Mouse (Mus musculus): ENCODE data around the gene Herc3. TPM values are rescaled to one million over a fixed set of nuclear protein-coding genes. Genes with fewer than 3 reads are reported as not detected.

The Herc3 gene
- polyA plus RNA-seq, 1 experiment from 2014 or later, result 13.8 TPM

DNA sequence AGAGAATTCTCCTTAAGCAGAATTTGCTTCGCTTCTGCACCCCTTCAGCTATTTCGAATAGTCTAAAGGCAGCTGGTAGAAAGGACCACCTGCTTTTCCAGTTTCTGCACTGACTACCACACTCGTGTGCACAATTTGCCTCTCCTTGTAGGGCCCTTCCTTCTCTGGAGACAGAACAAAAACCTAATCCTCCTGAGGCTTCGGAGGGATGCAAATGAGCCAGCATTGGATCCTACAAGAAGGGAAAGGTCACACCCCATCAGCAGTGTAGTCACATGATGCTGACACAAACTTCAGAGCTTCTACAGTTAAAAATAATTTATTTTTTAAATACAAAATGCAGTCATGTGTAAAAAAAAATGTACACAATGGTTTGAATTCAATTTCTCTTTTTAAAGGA is 99.9 kb downstream of the Herc3 start:
- no peak overlapping the region for H3K9ac ChIP-seq
- whole genome bisulfite sequencing, result 85% methylated on average over 4 of the region's 4 CpGs

DNA sequence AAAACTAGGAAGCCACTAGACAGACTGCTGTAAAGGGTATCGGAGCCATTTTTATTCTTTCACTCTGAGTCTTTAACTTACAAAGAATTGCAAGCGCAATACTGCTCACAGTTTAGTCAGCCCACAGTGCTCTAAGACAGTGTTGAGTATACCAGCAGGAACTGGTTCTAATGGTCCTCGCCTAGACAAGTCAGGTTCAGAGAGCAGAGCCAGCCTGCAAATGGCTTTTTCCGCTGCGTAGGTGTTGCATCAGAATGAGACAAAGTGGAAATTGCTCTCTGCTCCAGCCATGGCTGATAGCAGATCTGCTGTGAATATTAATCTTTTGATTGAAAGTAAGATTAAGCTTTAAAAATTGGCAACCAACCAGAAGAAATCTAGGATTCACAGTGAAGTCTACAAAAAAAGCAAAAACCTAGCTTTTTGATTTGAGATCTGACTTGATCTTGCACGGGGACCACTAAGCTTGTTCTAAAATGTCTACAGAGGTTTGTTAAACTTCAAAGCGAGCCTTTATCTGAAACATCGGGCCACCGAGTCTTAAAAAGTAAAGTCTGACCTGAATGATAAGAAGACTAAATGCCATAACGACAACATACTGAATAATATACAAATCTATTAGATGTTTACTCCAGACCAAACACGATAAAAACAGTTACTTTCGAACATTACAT is 101.4 kb downstream of the Herc3 start:
- Histone ChIP-seq H3K9ac (no peak overlapping the region), H3K4me3 (replicated peaks) (no peak overlapping the region), H3K36me3 (no peaks in the 10 kb centered on the region), H3K9me3 (no peaks in the 10 kb centered on the region), H3K27me3 (replicated peaks) (no peaks in the 10 kb centered on the region), H3K4me2 (replicated peaks) (no peak overlapping the region), H3K27ac (no peak overlapping the region), H3K4me1 (replicated peaks) (no peaks in the 10 kb centered on the region)
- WGBS, result 86% methylated on average over 12 of the region's 12 CpGs
- ATAC-seq, result no peak; the same call in 1 of the 2 replicates

More for the DNA sequence above, 99.9 kb downstream of the Herc3 start:
- H3K4me1 ChIP-seq (replicated peaks), result no peaks in the 10 kb centered on the region
- H3K4me3 ChIP-seq (replicated peaks), result no peak overlapping the region
- no peaks in the 10 kb centered on the region for H3K27me3 ChIP-seq (replicated peaks)
- H3K36me3 ChIP-seq, result no peaks in the 10 kb centered on the region
- no peak overlapping the region for H3K4me2 ChIP-seq (replicated peaks)
- no peak overlapping the region for H3K27ac ChIP-seq
- no peaks in the 10 kb centered on the region for H3K9me3 ChIP-seq
- ATAC-seq, result no peak

DNA sequence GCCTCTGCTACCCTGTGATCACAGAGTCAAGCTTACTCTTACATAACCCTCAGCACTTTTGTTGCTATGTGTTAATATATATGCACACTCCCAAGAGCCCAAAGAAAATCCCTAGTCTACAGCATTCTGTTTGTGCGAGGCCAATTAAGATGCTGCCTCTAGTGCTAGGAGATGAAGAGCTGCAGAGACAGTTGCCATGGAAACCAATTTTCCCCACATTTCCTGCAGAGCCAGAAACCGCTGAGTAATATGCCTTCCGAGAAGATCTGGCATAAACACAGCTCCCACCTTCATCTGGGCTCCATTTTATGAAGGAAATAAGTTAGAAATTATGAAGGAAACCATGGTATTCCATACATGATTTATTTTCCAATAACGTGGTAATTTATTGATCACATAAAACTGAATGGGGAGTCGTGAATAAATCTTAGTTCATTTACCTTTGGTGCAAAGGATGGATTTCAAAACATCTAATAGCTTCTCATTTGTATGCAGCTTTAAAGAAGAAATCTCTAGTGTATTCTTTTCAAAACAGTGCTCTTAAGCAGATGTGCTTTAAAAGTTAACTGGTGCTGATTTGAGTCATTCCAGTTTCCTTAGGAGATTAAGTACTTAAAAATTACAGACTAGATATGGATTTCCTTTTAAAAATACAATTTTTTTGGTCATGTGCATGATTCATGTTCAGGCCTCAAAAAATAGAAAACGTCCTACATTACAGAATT is 102.1 kb downstream of the Herc3 start:
- Histone ChIP-seq H3K36me3 (no peaks in the 10 kb centered on the region), H3K4me1 (replicated peaks) (no peaks in the 10 kb centered on the region), H3K27me3 (replicated peaks) (no peaks in the 10 kb centered on the region), H3K27ac (no peak overlapping the region), H3K9ac (no peak overlapping the region), H3K9me3 (no peaks in the 10 kb centered on the region), H3K4me2 (replicated peaks) (no peak overlapping the region), H3K4me3 (replicated peaks) (no peak overlapping the region)
- 53% methylated on average over 6 of the region's 6 CpGs for WGBS
- ATAC-seq, result 0 out of 2 replicates have a peak, but pooled peaks have one; percentile 34

DNA sequence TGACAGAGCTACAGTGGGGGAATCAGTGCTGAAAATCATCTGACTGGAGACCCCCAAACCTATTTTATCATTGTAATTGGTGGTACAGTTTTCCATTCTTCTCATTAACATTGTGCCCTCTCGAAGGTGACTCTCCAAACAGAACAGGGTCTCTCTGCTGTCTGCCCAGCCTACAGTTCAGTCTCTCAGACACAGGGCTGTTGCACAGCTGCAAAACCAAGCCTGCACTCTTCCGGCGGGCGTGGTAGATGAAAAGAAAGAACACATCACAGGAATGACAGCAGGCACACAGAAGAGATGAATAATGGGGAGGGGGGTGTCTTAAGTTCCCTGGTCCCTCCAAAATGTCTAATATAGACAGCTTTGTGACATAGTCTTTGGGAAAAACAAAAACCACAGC is 102.9 kb downstream of the Herc3 start:
- H3K36me3 ChIP-seq, result no peaks in the 10 kb centered on the region
- no peak overlapping the region for H3K4me2 ChIP-seq (replicated peaks)
- no peaks in the 10 kb centered on the region for H3K4me1 ChIP-seq (replicated peaks)
- no peaks in the 10 kb centered on the region for H3K27me3 ChIP-seq (replicated peaks)
- H3K9me3 ChIP-seq, result no peaks in the 10 kb centered on the region
- H3K9ac ChIP-seq, result no peak overlapping the region
- no peak for ATAC-seq
- 85% methylated on average over 4 of the region's 4 CpGs for WGBS
- no peak overlapping the region for H3K27ac ChIP-seq
- no peak overlapping the region for H3K4me3 ChIP-seq (replicated peaks)

DNA sequence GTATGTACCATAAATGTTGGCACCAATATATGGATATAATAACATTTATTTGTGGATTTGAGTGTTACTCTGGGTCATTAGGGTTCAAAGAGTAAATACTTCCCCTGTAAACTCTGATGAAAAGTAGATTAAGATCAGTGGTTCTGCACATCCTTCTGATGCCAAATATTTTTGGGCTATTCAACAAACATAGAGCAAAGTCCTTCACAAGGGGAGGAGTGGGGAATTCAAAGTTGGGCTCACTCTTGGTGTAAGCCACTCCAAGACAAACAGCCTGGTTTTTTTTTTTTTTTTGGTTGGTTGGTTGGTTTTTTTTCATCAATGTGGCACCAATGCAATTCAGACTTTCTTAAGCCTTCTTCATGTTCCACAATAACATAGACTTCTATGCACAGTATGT is 106.5 kb downstream of the Herc3 start:
- no peak for ATAC-seq
- no peak overlapping the region for H3K9ac ChIP-seq
- H3K9me3 ChIP-seq, result no peaks in the 10 kb centered on the region
- H3K36me3 ChIP-seq, result no peaks in the 10 kb centered on the region
- H3K4me1 ChIP-seq (replicated peaks), result no peaks in the 10 kb centered on the region
- no peak overlapping the region for H3K4me2 ChIP-seq (replicated peaks)
- H3K27ac ChIP-seq, result no peak overlapping the region
- no peaks in the 10 kb centered on the region for H3K27me3 ChIP-seq (replicated peaks)
- H3K4me3 ChIP-seq (replicated peaks), result no peak overlapping the region

DNA sequence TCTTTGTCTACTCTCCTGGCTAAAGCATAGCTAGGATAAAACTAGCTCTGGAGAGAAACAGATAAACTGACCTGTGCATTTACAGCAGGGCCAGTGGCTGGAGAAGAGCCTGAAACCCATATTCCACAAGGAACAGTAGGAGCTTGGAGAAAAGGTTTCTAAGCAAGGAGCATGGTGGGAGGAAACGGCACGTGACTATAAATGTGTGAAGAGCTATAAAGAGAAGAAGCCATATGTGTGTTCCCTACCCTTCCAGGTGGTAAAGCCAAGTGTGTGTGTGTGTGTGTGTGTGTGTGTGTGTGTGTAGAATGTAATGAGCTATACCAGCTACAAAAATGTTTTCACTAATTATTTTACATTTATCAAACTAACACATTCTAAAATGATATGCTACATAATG is 111.0 kb downstream of the Herc3 start:
- H3K27ac ChIP-seq, result no peak overlapping the region
- no peaks in the 10 kb centered on the region for H3K27me3 ChIP-seq (replicated peaks)
- H3K4me3 ChIP-seq (replicated peaks), result no peak overlapping the region
- no peaks in the 10 kb centered on the region for H3K9me3 ChIP-seq
- H3K9ac ChIP-seq, result no peak overlapping the region
- H3K4me2 ChIP-seq (replicated peaks), result no peak overlapping the region
- no peaks in the 10 kb centered on the region for H3K4me1 ChIP-seq (replicated peaks)
- no peaks in the 10 kb centered on the region for H3K36me3 ChIP-seq
- no peak for ATAC-seq
- WGBS, result 88% methylated on average over 2 of the region's 2 CpGs

DNA sequence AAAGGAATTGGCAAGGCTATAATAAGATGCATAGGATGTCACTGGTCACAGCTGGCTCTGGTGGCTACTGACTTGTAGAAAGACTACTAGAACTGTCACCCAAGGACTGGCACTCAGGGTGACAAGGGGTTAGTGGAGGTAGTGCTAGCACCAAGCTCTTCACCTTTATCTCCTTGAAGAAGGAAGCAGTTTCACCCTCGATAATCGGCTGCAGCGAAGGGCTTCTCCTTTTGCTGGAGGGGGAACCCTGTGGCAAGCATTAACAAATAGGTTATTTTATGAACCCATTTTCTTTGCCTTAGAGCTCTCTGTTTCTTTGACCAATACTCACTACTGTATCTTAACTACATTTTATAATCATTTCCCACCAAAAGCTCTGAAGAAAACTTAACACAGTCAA is 112.7 kb downstream of the Herc3 start:
- Histone ChIP-seq H3K36me3 (no peaks in the 10 kb centered on the region), H3K4me2 (replicated peaks) (no peak overlapping the region), H3K9ac (no peak overlapping the region), H3K27ac (no peak overlapping the region), H3K4me3 (replicated peaks) (no peak overlapping the region), H3K27me3 (replicated peaks) (no peaks in the 10 kb centered on the region), H3K4me1 (replicated peaks) (no peaks in the 10 kb centered on the region), H3K9me3 (no peaks in the 10 kb centered on the region)
- 77% methylated on average over 3 of the region's 3 CpGs for WGBS
- ATAC-seq, result no peak

DNA sequence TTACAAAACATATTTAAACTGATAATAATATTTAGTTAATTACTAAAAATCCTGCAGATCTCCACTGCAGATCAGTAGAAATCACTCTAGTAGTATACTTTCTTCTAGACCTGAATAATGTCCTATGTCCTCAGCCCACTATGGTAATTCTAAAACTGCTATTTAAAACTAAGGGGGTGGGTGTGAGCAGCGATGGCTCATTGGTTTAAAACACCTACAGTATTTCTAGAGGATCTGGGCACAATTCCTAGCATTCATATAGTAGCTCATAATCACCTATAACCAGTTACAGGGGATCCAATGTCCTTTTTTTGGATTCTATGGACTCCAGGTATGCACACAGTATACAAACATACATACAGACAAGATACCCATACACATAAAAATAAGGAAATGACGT is 115.0 kb downstream of the Herc3 start:
- no peak overlapping the region for H3K9ac ChIP-seq
- ATAC-seq, result no peak
- H3K4me3 ChIP-seq (replicated peaks), result no peak overlapping the region
- H3K4me1 ChIP-seq (replicated peaks), result no peaks in the 10 kb centered on the region
- WGBS, result 62% methylated on average over 2 of the region's 2 CpGs
- H3K36me3 ChIP-seq, result no peaks in the 10 kb centered on the region
- no peak overlapping the region for H3K4me2 ChIP-seq (replicated peaks)
- H3K9me3 ChIP-seq, result no peaks in the 10 kb centered on the region
- no peak overlapping the region for H3K27ac ChIP-seq
- no peaks in the 10 kb centered on the region for H3K27me3 ChIP-seq (replicated peaks)

DNA sequence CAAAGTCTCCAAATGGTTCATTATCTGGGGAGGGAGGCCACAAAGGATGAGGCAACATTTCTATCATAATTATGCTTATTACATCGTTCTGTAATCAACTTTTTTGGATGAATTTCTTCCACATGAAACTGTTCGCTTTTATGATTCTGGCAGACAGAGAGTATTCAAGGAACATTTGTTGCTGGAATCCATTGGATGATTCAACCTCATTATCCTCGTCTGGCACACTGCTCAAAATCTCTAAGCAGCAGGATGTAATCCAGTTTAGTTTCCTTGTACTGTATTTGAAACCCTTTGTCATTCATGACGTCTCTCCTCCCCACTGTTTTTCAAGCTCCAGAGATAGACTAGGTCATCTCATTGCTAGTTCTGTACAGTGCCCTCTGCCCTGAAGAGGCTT is 115.6 kb downstream of the Herc3 start:
- Histone ChIP-seq H3K4me3 (replicated peaks) (no peak overlapping the region), H3K4me1 (replicated peaks) (no peaks in the 10 kb centered on the region), H3K9me3 (no peaks in the 10 kb centered on the region), H3K9ac (no peak overlapping the region), H3K27me3 (replicated peaks) (no peaks in the 10 kb centered on the region), H3K27ac (no peak overlapping the region), H3K36me3 (no peaks in the 10 kb centered on the region), H3K4me2 (replicated peaks) (no peak overlapping the region)
- WGBS, result 78% methylated on average over 4 of the region's 4 CpGs
- no peak for ATAC-seq

DNA sequence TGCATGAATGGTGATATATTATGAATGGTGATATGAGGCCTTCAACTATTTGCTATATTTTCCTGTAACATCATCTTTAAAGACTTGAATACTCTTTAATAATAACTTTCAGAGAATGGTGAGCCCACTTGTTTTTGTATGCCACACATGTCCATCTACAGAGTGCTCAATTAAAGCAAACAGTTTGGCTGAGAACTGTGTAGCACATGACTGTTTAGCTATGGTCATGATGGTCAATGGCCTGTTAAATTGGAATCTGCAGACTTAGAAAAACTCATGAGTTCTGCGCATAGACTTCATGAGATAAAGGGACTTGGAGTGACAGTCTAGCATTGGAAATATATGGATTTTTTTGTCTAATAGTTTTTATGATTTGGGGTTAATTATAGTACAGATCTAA is 119.1 kb downstream of the Herc3 start:
- no peak overlapping the region for H3K27ac ChIP-seq
- no peaks in the 10 kb centered on the region for H3K27me3 ChIP-seq (replicated peaks)
- H3K4me3 ChIP-seq (replicated peaks), result no peak overlapping the region
- H3K4me1 ChIP-seq (replicated peaks), result no peaks in the 10 kb centered on the region
- peaks cover 5% of the 10 kb centered on the region; the same call in 1 of the 2 replicates for H3K36me3 ChIP-seq
- 95% methylated on average over 1 of the region's 1 CpGs for WGBS
- no peak for ATAC-seq
- no peak overlapping the region for H3K9ac ChIP-seq
- H3K9me3 ChIP-seq, result no peaks in the 10 kb centered on the region
- no peak overlapping the region for H3K4me2 ChIP-seq (replicated peaks)

DNA sequence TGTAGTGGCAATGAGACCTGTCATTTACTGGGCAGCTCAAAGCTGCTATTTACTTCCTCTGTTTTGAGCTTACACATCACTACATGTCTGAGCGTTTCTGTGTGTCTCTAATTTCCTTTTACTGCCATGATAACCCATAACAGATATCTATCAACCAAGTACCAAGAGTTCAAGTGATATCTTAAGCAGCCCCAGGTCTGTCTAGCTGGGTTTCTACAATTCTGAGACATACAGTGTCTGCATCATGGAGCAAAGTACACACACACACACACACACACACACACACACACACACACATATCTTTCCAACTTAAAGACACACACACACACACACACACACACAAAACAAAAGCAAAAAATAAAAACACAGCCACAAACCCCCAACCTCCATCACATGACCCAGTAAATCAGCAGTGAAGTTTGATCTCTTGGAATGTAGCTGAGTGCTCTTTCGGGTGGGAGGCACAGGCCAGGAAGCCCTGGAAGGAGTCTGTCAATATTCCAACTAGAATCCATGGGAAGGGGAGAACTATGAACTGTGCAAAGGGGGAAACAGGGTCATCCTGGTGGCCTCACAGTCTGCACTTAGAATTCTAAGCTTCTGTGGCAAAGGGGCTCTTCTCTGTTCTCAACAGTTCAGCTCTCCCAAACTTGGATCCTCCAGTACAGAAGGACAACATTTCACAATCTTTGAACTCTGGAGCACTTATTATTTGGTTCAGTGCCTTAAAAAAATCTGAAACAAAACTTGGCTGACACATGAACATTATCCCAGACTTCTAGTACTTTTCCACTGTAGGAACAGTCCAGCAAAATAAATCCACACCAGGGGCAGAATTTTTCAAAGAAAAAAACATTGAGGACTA is 120.1 kb downstream of the Herc3 start:
- no peak overlapping the region for H3K4me3 ChIP-seq (replicated peaks)
- peak; percentile 77 for ATAC-seq
- H3K27ac ChIP-seq, result no peak overlapping the region
- no peak overlapping the region for H3K4me2 ChIP-seq (replicated peaks)
- H3K36me3 ChIP-seq, result peaks cover 5% of the 10 kb centered on the region; the same call in 1 of the 2 replicates
- no peaks in the 10 kb centered on the region for H3K4me1 ChIP-seq (replicated peaks)
- no peaks in the 10 kb centered on the region for H3K27me3 ChIP-seq (replicated peaks)
- 34% methylated on average over 2 of the region's 2 CpGs for WGBS
- H3K9ac ChIP-seq, result no peak overlapping the region
- H3K9me3 ChIP-seq, result no peaks in the 10 kb centered on the region

DNA sequence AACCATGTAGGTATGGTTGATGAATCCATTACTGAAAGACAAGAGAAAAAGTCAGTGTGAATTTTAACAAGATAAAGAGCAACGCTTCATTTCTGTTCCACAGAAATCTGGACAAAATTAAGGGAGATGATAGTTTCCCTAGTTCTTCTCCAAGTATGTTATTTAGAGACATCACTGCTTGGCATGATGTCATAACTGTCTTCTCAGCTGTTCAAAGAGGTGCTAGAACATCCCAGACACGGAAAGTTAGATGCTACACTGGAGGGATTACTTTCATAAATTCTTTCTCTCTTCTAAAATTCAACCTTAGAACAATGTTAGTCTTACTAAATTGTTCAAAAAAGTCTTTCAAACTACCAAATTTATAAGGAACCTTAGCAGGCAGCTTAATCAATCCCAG is 129.3 kb downstream of the Herc3 start:
- H3K9me3 ChIP-seq, result no peaks in the 10 kb centered on the region
- 87% methylated on average over 2 of the region's 2 CpGs for WGBS

More for the DNA sequence above, 129.3 kb downstream of the Herc3 start:
- H3K27ac ChIP-seq, result no peak overlapping the region
- H3K9ac ChIP-seq, result no peak overlapping the region
- no peak for ATAC-seq
- H3K4me1 ChIP-seq (replicated peaks), result no peaks in the 10 kb centered on the region
- no peaks in the 10 kb centered on the region for H3K36me3 ChIP-seq
- no peak overlapping the region for H3K4me3 ChIP-seq (replicated peaks)
- H3K4me2 ChIP-seq (replicated peaks), result no peak overlapping the region
- no peaks in the 10 kb centered on the region for H3K27me3 ChIP-seq (replicated peaks)
